Mouse (Mus musculus) midbrain, embryonic 11.5 days (tissue): ENCODE results near the gene Hhat. TPM values are rescaled to one million over a fixed set of nuclear protein-coding genes. Genes with fewer than 3 reads are reported as not detected.

Experiments used
- ATAC-seq: fragments of 200-750 bp; cut with Nextera tagmentation; 2 replicates; pipeline ENCODE4 v1.8.0; 2017; ENCODE audit warnings: moderate TSS enrichment, moderate library complexity; ENCODE audit not compliant: low FRiP score
- DNase-seq: peaks from one replicate; pipeline ENCODE4 v3.0.0; 2015; ENCODE audit warnings: low spot score; ENCODE audit errors: missing footprints
- H3K27ac ChIP-seq: fragments of 300-500 bp; sonication (generic); 2 replicates; pipeline ENCODE4 v1.5.1; 2014; ENCODE audit warnings: low read depth, low read length
- H3K27me3 ChIP-seq: fragments of 300-500 bp; sonication (generic); 2 replicates; pipeline ENCODE4 v1.6.1; 2014; ENCODE audit warnings: mild to moderate bottlenecking, low read length, moderate library complexity, mixed read lengths; ENCODE audit not compliant: control insufficient read depth, insufficient read depth
- H3K36me3 ChIP-seq: fragments of 300-500 bp; sonication (generic); 2 replicates; pipeline ENCODE4 v1.6.1; 2014; ENCODE audit warnings: mild to moderate bottlenecking, low read length, moderate library complexity, mixed read lengths; ENCODE audit not compliant: control insufficient read depth, insufficient read depth
- H3K4me1 ChIP-seq: fragments of 300-500 bp; sonication (generic); 2 replicates; pipeline ENCODE4 v1.6.1; 2014; ENCODE audit warnings: low read length; ENCODE audit not compliant: control insufficient read depth, insufficient read depth
- H3K4me2 ChIP-seq: fragments of 300-500 bp; sonication (generic); 2 replicates; pipeline ENCODE4 v1.6.1; 2014; ENCODE audit warnings: mild to moderate bottlenecking, moderate library complexity
- H3K4me3 ChIP-seq: fragments of 300-500 bp; sonication (generic); 2 replicates; pipeline ENCODE4 v1.5.1; 2014; ENCODE audit warnings: low read depth, low read length
- H3K9ac ChIP-seq: fragments of 300-500 bp; sonication (generic); 2 replicates; pipeline ENCODE4 v1.6.1; 2014; ENCODE audit warnings: low read length
- H3K9me3 ChIP-seq: fragments of 300-500 bp; sonication (generic); 2 replicates; pipeline ENCODE4 v1.6.1; 2016; ENCODE audit warnings: low read length; ENCODE audit not compliant: control insufficient read depth
- WGBS: fragments of 180-500 bp; shearing (Covaris S2); extraction: QIAGEN DNeasy Blood & Tissue Kit; methylation state at CpG from one replicate; pipeline ENCODE4 v1.1.7; 2014; 5-methylcytosine and 5-hydroxymethylcytosine counted together
- polyA plus RNA-seq: library from polyadenylated mRNA; unstranded; fragments of >200 nt; fragmentation: Nextera tagmentation; extraction: Ambion mirVana; gene quantifications from 2 replicates; pipeline ENCODE4 v1.2.1, GENCODE M21; 2014

Gene Hhat
- polyA plus RNA-seq, 1 experiment from 2014 or later, result 11.0 TPM

GRCm38 (mm10) chr1:192463732-192464131 is 307.3 kb downstream of the Hhat start:
- Histone ChIP-seq H3K9me3 (no peaks in the 10 kb centered on the region), H3K4me2 (no peak overlapping the region), H3K9ac (no peak overlapping the region), H3K27me3 (no peaks in the 10 kb centered on the region), H3K4me3 (no peak overlapping the region), H3K27ac (no peak overlapping the region), H3K4me1 (no peaks in the 10 kb centered on the region), H3K36me3 (no peaks in the 10 kb centered on the region)
- ATAC-seq (no peak), DNase-seq (no peak)
- 87% methylated on average over 4 of the region's 4 CpGs for WGBS

GRCm38 (mm10) chr1:192457526-192458206 is 313.4 kb downstream of the Hhat start:
- Histone ChIP-seq H3K4me3 (no peak overlapping the region), H3K27ac (no peak overlapping the region), H3K4me2 (no peak overlapping the region), H3K27me3 (no peaks in the 10 kb centered on the region), H3K4me1 (no peaks in the 10 kb centered on the region), H3K9ac (no peak overlapping the region), H3K9me3 (no peaks in the 10 kb centered on the region), H3K36me3 (no peaks in the 10 kb centered on the region)
- 86% methylated on average over 6 of the region's 6 CpGs for WGBS
- ATAC-seq, result no peak
- peak; percentile 89 for DNase-seq

- Histone ChIP-seq H3K4me1 (no peaks in the 10 kb centered on the region), H3K4me2 (no peak overlapping the region), H3K9ac (no peak overlapping the region), H3K4me3 (no peak overlapping the region), H3K9me3 (no peaks in the 10 kb centered on the region), H3K27me3 (no peaks in the 10 kb centered on the region), H3K36me3 (no peaks in the 10 kb centered on the region), H3K27ac (no peak overlapping the region)
- WGBS, result 79% methylated on average over 3 of the region's 3 CpGs
- ATAC-seq, result no peak
- no peak for DNase-seq
These were observed 314.0 kb downstream of the Hhat start for GRCm38 (mm10) chr1:192457037-192457436.

DNA sequence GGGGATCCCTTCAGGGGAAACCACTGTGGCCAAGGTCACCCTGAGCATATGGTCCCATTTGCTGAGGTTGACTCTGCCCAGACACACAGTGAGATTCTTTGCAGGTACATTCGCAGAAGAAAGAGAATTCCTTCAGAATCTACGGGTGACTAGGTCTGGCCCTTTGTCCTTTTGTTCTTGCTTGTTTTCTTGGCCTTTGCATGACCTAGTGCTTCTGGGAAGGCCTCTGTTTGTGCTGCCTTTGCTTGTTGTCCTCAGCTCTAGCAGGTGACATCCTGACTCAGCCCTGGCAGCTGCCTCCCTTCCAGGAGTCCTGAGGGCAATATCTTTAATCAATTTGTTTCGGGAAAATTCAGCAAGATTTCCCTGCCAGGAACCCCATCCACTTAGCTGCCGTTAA is 316.0 kb downstream of the Hhat start:
- Histone ChIP-seq H3K27me3 (no peaks in the 10 kb centered on the region), H3K4me3 (no peak overlapping the region), H3K9me3 (no peaks in the 10 kb centered on the region), H3K9ac (no peak overlapping the region), H3K36me3 (no peaks in the 10 kb centered on the region), H3K4me1 (no peaks in the 10 kb centered on the region), H3K27ac (no peak overlapping the region), H3K4me2 (no peak overlapping the region)
- DNase-seq, result no peak
- 62% methylated on average over 4 of the region's 4 CpGs for WGBS
- ATAC-seq, result no peak

- H3K9me3 ChIP-seq, result no peaks in the 10 kb centered on the region
- no peaks in the 10 kb centered on the region for H3K36me3 ChIP-seq
- ATAC-seq (no peak), DNase-seq (no peak)
- no peaks in the 10 kb centered on the region for H3K27me3 ChIP-seq
- H3K4me2 ChIP-seq, result no peak overlapping the region
- no peak overlapping the region for H3K4me3 ChIP-seq
- H3K27ac ChIP-seq, result no peak overlapping the region
- 83% methylated on average over 1 of the region's 1 CpGs for WGBS
- H3K9ac ChIP-seq, result no peak overlapping the region
- no peaks in the 10 kb centered on the region for H3K4me1 ChIP-seq
These were observed 316.5 kb downstream of the Hhat start for GRCm38 (mm10) chr1:192454501-192454900.

DNA sequence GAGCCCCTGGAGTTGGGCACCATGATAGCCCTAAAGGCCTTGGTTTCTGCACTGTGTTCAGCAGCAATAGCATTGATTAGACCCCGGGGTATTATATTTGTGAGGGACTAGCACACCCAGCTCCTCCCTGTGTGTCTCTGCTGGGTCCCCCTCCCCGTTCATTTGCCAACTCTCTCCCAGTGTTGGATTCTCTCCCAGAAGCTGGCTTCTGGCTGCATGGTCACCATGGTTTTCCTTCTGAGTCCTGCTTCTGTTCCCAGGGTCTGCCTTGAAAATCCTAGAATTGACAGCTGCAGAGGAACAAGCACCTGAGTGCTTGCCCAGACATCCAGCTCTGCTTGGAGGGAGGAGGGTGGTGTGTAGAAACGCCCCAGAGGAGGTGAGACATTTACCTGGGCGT is 319.3 kb downstream of the Hhat start:
- H3K36me3 ChIP-seq, result no peaks in the 10 kb centered on the region
- H3K4me3 ChIP-seq, result no peak overlapping the region
- no peak overlapping the region for H3K4me2 ChIP-seq
- H3K27ac ChIP-seq, result no peak overlapping the region
- DNase-seq (no peak), ATAC-seq (no peak)
- H3K4me1 ChIP-seq, result no peaks in the 10 kb centered on the region
- no peaks in the 10 kb centered on the region for H3K9me3 ChIP-seq
- H3K27me3 ChIP-seq, result no peaks in the 10 kb centered on the region
- no peak overlapping the region for H3K9ac ChIP-seq
- WGBS, result 65% methylated on average over 4 of the region's 4 CpGs

- Histone ChIP-seq H3K36me3 (no peaks in the 10 kb centered on the region), H3K4me3 (no peak overlapping the region), H3K4me1 (no peaks in the 10 kb centered on the region), H3K4me2 (no peak overlapping the region), H3K27ac (no peak overlapping the region), H3K9me3 (no peaks in the 10 kb centered on the region), H3K27me3 (no peaks in the 10 kb centered on the region), H3K9ac (no peak overlapping the region)
- ATAC-seq, result no peak
- no peak for DNase-seq
These were observed 320.6 kb downstream of the Hhat start for GRCm38 (mm10) chr1:192450425-192450824.

GRCm38 (mm10) chr1:192449572-192450351 is 321.3 kb downstream of the Hhat start:
- H3K36me3 ChIP-seq, result no peaks in the 10 kb centered on the region
- WGBS, result 54% methylated on average over 4 of the region's 4 CpGs
- H3K4me3 ChIP-seq, result no peak overlapping the region
- no peaks in the 10 kb centered on the region for H3K9me3 ChIP-seq
- DNase-seq (no peak), ATAC-seq (no peak)
- no peak overlapping the region for H3K27ac ChIP-seq
- no peak overlapping the region for H3K4me2 ChIP-seq
- H3K9ac ChIP-seq, result no peak overlapping the region
- no peaks in the 10 kb centered on the region for H3K4me1 ChIP-seq
- no peaks in the 10 kb centered on the region for H3K27me3 ChIP-seq

GRCm38 (mm10) chr1:192448512-192448911 is 322.5 kb downstream of the Hhat start:
- DNase-seq, result no peak
- no peak overlapping the region for H3K4me3 ChIP-seq
- no peak overlapping the region for H3K4me2 ChIP-seq
- H3K9ac ChIP-seq, result no peak overlapping the region
- H3K9me3 ChIP-seq, result no peaks in the 10 kb centered on the region
- no peaks in the 10 kb centered on the region for H3K36me3 ChIP-seq
- H3K27me3 ChIP-seq, result no peaks in the 10 kb centered on the region
- no peak overlapping the region for H3K27ac ChIP-seq
- ATAC-seq, result no peak
- 92% methylated on average over 1 of the region's 1 CpGs for WGBS
- no peaks in the 10 kb centered on the region for H3K4me1 ChIP-seq
